In the genomic region with DNA sequence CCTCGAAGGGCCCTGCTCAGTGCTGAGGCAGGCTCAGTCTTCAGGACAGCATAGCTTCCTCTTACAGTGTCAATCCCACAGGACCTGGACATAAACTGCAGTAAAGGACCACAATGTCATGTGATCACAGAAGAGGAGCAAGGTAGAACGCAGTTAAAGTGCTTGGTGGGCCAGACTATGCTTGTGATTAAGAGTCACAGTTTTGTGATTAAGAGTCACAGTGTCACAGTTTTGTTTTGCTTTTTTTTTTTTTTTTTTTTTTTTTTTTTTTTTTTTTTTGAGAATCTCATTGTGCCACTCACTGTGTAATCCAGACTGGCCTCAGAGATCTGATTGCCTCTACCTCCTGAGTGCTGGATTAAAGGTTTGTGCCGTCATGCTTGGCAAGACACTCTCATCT, we compare ENCODE assay signal across 33 mouse cellular contexts. TPM values are rescaled to one million over a fixed set of nuclear protein-coding genes. Genes with fewer than 3 reads are reported as not detected.
"Had no signal": no experiment of that assay in that cellular context is flagged by ENCODE, and none has a peak within 500 bp of the region (broad histone marks: within the 10 kb centered on the region; RNA-seq: fewer than 3 reads in every experiment).

No protein-coding gene starts in this region.

- H3K4me1 ChIP-seq: limb, embryonic 10.5 days; limb, embryonic 12.5 days; limb, embryonic 13.5 days; limb, embryonic 15.5 days; lung, embryonic 15.5 days; midbrain, embryonic 15.5 days; neural tube, embryonic 12.5 days had no signal

- H3K27me3 ChIP-seq: limb, embryonic 12.5 days; limb, embryonic 13.5 days; limb, embryonic 15.5 days; liver, embryonic 12.5 days; liver, embryonic 13.5 days; liver, embryonic 15.5 days; lung, embryonic 15.5 days; midbrain, embryonic 12.5 days; midbrain, embryonic 13.5 days; midbrain, embryonic 15.5 days; neural tube, embryonic 12.5 days had no signal

- H3K9ac ChIP-seq: limb, embryonic 12.5 days; limb, embryonic 13.5 days; limb, embryonic 15.5 days; liver, embryonic 12.5 days; liver, embryonic 13.5 days; liver, embryonic 14.5 days; liver, embryonic 15.5 days; liver, postnatal 0 days; lung, embryonic 14.5 days; lung, embryonic 15.5 days; midbrain, embryonic 12.5 days; midbrain, embryonic 13.5 days; midbrain, embryonic 15.5 days; neural tube, embryonic 12.5 days had no signal

- H3K4me2 ChIP-seq: limb, embryonic 12.5 days; limb, embryonic 13.5 days; limb, embryonic 15.5 days; liver, embryonic 11.5 days; liver, embryonic 12.5 days; liver, embryonic 13.5 days; liver, embryonic 15.5 days; lung, embryonic 14.5 days; lung, embryonic 15.5 days; midbrain, embryonic 11.5 days; midbrain, embryonic 12.5 days; midbrain, embryonic 13.5 days; midbrain, embryonic 15.5 days; neural tube, embryonic 12.5 days had no signal

- H3K9me3 ChIP-seq: limb, embryonic 10.5 days; limb, embryonic 15.5 days; liver, embryonic 15.5 days; lung, embryonic 15.5 days; midbrain, embryonic 15.5 days had no signal

- H3K36me3 ChIP-seq: liver, embryonic 15.5 days; midbrain, embryonic 15.5 days had no signal

- ATAC-seq: liver, embryonic 12.5 days; liver, postnatal 0 days; lung, postnatal 0 days; midbrain, embryonic 13.5 days; midbrain, embryonic 15.5 days; midbrain, embryonic 16.5 days had no signal

- DNase-seq: left cerebral cortex, postnatal 4 days; liver; liver, embryonic 13.5 days; liver, postnatal 0 days; lung, adult 18-20 months; lung, adult 2 months; lung, embryonic 14.5 days; lung, postnatal 10 days; lung, postnatal 14 days; lung, postnatal 36 days; lung, postnatal 4 days; midbrain, embryonic 14.5 days had no signal

- H3K27ac ChIP-seq: limb, embryonic 10.5 days; limb, embryonic 12.5 days; limb, embryonic 13.5 days; limb, embryonic 15.5 days; liver, embryonic 12.5 days; liver, embryonic 13.5 days; liver, embryonic 14.5 days; liver, embryonic 15.5 days; lung, embryonic 15.5 days; macrophage; midbrain, embryonic 10.5 days; midbrain, embryonic 12.5 days; midbrain, embryonic 13.5 days; midbrain, embryonic 15.5 days; neural tube, embryonic 12.5 days had no signal

- H3K4me3 ChIP-seq: limb, embryonic 10.5 days; limb, embryonic 12.5 days; limb, embryonic 13.5 days; limb, embryonic 15.5 days; liver, embryonic 12.5 days; liver, embryonic 13.5 days; liver, embryonic 15.5 days; lung, embryonic 15.5 days; megakaryocyte, embryonic 14.5 days; midbrain, embryonic 10.5 days; midbrain, embryonic 12.5 days; midbrain, embryonic 13.5 days; midbrain, embryonic 15.5 days; myocyte; neural tube, embryonic 12.5 days had no signal

RNA-seq across cellular contexts. Expression of a gene that starts 57.7 kb away (rescaled TPM):
- total RNA-seq: liver, adult 2 months had no signal
- polyA plus RNA-seq: liver, adult 2 months; liver, postnatal 0 days; lung, postnatal 0 days; macrophage had no signal
